In the genomic region with DNA sequence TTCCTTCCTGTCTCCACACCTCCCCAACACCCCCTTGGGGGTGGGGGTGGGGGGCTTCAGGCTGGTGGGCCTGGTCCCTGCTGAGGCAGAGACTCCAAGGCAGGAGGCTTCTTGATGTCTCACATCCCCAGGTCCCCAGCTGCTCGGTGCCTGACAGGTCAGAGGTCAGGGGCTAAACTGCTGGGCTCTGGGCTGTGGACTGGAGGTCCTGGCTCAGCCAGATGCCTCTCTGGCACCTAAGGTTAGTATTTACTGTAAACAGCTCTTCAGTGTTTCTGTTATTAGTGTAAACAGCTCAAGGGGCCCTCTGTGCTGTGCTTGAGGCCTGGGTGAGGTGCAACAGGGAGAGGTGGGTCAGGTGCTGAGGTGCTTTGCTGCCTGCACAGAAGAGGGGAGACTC, we compare ENCODE assay signal across 10 mouse cellular contexts.
DNase-seq lines count a peak whose midpoint lies in the region; ATAC-seq and TF ChIP-seq lines count a peak whose summit lies in the region.
"Had no signal": no experiment of that assay in that cellular context is flagged by ENCODE, and none has a peak within 500 bp of the region (broad histone marks: within the 10 kb centered on the region; RNA-seq: fewer than 3 reads in every experiment).

No protein-coding gene starts in this region.

- DNase-seq in heart, postnatal 0 days (ENCODE audit: low spot score): no peak
- no peak for DNase-seq in heart, adult 18-20 months
- no peak for DNase-seq in lung, postnatal 25 days (ENCODE audit: low spot score)
- DNase-seq in embryonic facial prominence, embryonic 14.5 days (ENCODE audit: low spot score): no peak
- DNase-seq in adrenal gland, postnatal 10 days: no peak
- DNase-seq: cerebellum, adult 11 months; gastrocnemius, postnatal 25 days had no signal

- no peak for ATAC-seq in heart, postnatal 0 days (ENCODE audit: insufficient read depth, low read depth)
- peak; percentile 1; the same call in 1 of the 2 replicates for ATAC-seq in lung, embryonic 16.5 days (ENCODE audit: low read depth)
- ATAC-seq in embryonic facial prominence, embryonic 14.5 days (ENCODE audit: low read depth): no peak
- ATAC-seq in stomach, embryonic 15.5 days (ENCODE audit: insufficient read depth, low FRiP score, low read depth): no peak

- no peak overlapping the region for H3K4me3 ChIP-seq in heart, postnatal 0 days (ENCODE audit: low read depth, low read length)
- no peak overlapping the region for H3K4me3 ChIP-seq in lung, embryonic 16.5 days (ENCODE audit: low read length)
- H3K4me3 ChIP-seq in embryonic facial prominence, embryonic 14.5 days (ENCODE audit: low read depth, low read length): no peak overlapping the region
- H3K4me3 ChIP-seq in stomach, embryonic 15.5 days (replicated peaks): no peak overlapping the region

- 0 out of 2 replicates have a peak overlapping the region, but pooled peaks have one; percentile 2 for H3K9ac ChIP-seq in heart, postnatal 0 days (replicated peaks; ENCODE audit: low read depth, low read length)
- peak overlapping the region; percentile 42; the same call in 1 of the 2 replicates for H3K9ac ChIP-seq in lung, embryonic 16.5 days (ENCODE audit: low read length)
- H3K9ac ChIP-seq in embryonic facial prominence, embryonic 14.5 days (ENCODE audit: low read depth, low read length): peak overlapping the region; percentile 36; the same call in 1 of the 2 replicates
- H3K9ac ChIP-seq in stomach, embryonic 15.5 days: no peak overlapping the region

- peaks cover 32% of the 10 kb centered on the region for H3K4me1 ChIP-seq in heart, postnatal 0 days (ENCODE audit: control insufficient read depth, insufficient read depth)
- H3K4me1 ChIP-seq in lung, embryonic 16.5 days (replicated peaks; ENCODE audit: control insufficient read depth, insufficient read depth, low read length): peaks cover 76% of the 10 kb centered on the region
- H3K4me1 ChIP-seq in embryonic facial prominence, embryonic 14.5 days (ENCODE audit: control insufficient read depth, insufficient read depth, low read length): peaks cover 81% of the 10 kb centered on the region
- peaks cover 81% of the 10 kb centered on the region for H3K4me1 ChIP-seq in stomach, embryonic 15.5 days

- no peak for TF ChIP-seq EP300 in heart, postnatal 0 days (IDR thresholded peaks at IDR 0.05; ENCODE audit: low read depth)

- H3K9me3 ChIP-seq in heart, postnatal 0 days (replicated peaks; ENCODE audit: control insufficient read depth, low read length): no peaks in the 10 kb centered on the region
- no peaks in the 10 kb centered on the region for H3K9me3 ChIP-seq in lung, embryonic 16.5 days (ENCODE audit: control insufficient read depth, low read length)
- H3K9me3 ChIP-seq in embryonic facial prominence, embryonic 14.5 days (ENCODE audit: control insufficient read depth, low read length): no peaks in the 10 kb centered on the region
- H3K9me3 ChIP-seq in stomach, embryonic 15.5 days: no peaks in the 10 kb centered on the region

- no peak overlapping the region for H3K4me2 ChIP-seq in heart, postnatal 0 days (ENCODE audit: low read depth, low read length)
- H3K4me2 ChIP-seq in lung, embryonic 16.5 days (ENCODE audit: low read depth, low read length): no peak overlapping the region
- no peak overlapping the region for H3K4me2 ChIP-seq in embryonic facial prominence, embryonic 14.5 days (ENCODE audit: low read depth, low read length)
- no peak overlapping the region for H3K4me2 ChIP-seq in stomach, embryonic 15.5 days
- H3K4me2 ChIP-seq: midbrain, embryonic 11.5 days had no signal

- WGBS in heart, postnatal 0 days: 68% methylated on average over 1 of the region's 1 CpGs
- WGBS in lung, embryonic 16.5 days: 27% methylated on average over 1 of the region's 1 CpGs
- 20% methylated on average over 1 of the region's 1 CpGs for WGBS in embryonic facial prominence, embryonic 14.5 days
- WGBS in stomach, embryonic 15.5 days: 40% methylated on average over 1 of the region's 1 CpGs

- no peak for TF ChIP-seq CTCF in heart, postnatal 0 days (IDR thresholded peaks at IDR 0.05; ENCODE audit: low read depth)

- 0 out of 2 replicates have a peak, but pooled peaks cover 8% of the 10 kb centered on the region for H3K27me3 ChIP-seq in heart, postnatal 0 days (ENCODE audit: control insufficient read depth, insufficient read depth, low read length)
- no peaks in the 10 kb centered on the region for H3K27me3 ChIP-seq in lung, embryonic 16.5 days (ENCODE audit: control insufficient read depth, insufficient read depth, low read depth, low read length)
- H3K27me3 ChIP-seq in embryonic facial prominence, embryonic 14.5 days (replicated peaks; ENCODE audit: control insufficient read depth, insufficient read depth, low read length): no peaks in the 10 kb centered on the region
- no peaks in the 10 kb centered on the region for H3K27me3 ChIP-seq in stomach, embryonic 15.5 days (replicated peaks)

- H3K27ac ChIP-seq in heart, postnatal 0 days (ENCODE audit: low read depth): peak overlapping the region; percentile 25
- H3K27ac ChIP-seq in lung, embryonic 16.5 days (ENCODE audit: low read length): peak overlapping the region; percentile 38; the same call in 1 of the 2 replicates
- peak overlapping the region; percentile 8; the same call in 1 of the 2 replicates for H3K27ac ChIP-seq in embryonic facial prominence, embryonic 14.5 days (replicated peaks; ENCODE audit: low read depth, low read length)
- peak overlapping the region; percentile 31; the same call in 1 of the 2 replicates for H3K27ac ChIP-seq in stomach, embryonic 15.5 days

- no peaks in the 10 kb centered on the region for H3K36me3 ChIP-seq in heart, postnatal 0 days (replicated peaks; ENCODE audit: control insufficient read depth, insufficient read depth, low read length)
- H3K36me3 ChIP-seq in lung, embryonic 16.5 days (ENCODE audit: control insufficient read depth, insufficient read depth, low read length): peaks cover 3% of the 10 kb centered on the region; the same call in 1 of the 2 replicates
- H3K36me3 ChIP-seq in embryonic facial prominence, embryonic 14.5 days (ENCODE audit: control insufficient read depth, insufficient read depth, low read length): no peaks in the 10 kb centered on the region
- no peaks in the 10 kb centered on the region for H3K36me3 ChIP-seq in stomach, embryonic 15.5 days
